Mouse (Mus musculus) intestine, embryonic 14.5 days (tissue): Measurements from ENCODE around the gene Grin2b. TPM values are rescaled to one million over a fixed set of nuclear protein-coding genes. Genes with fewer than 3 reads are reported as not detected.

Source experiments
- ATAC-seq: fragments of 200-750 bp; cut with Nextera tagmentation; replicated peaks from 2 replicates; pipeline ENCODE4 v1.8.0; 2017; ENCODE audit warnings: low read depth, moderate number of reproducible peaks, moderate TSS enrichment, moderate library complexity; ENCODE audit not compliant: low FRiP score, low TSS enrichment
- DNase-seq: peaks from one replicate; pipeline ENCODE4 v3.0.0-alpha.2; 2018; ENCODE audit warnings: low spot score
- H3K27ac ChIP-seq: fragments of 300-500 bp; sonication (generic); 2 replicates; pipeline ENCODE4 v1.5.1; 2014; ENCODE audit warnings: low read depth, mild to moderate bottlenecking, control low read depth
- H3K27me3 ChIP-seq: fragments of 300-500 bp; sonication (generic); replicated peaks from 2 replicates; pipeline ENCODE4 v1.6.1; 2014; ENCODE audit warnings: low read length, control low read depth; ENCODE audit not compliant: control insufficient read depth, insufficient read depth
- H3K36me3 ChIP-seq: fragments of 300-500 bp; sonication (generic); 2 replicates; pipeline ENCODE4 v1.6.1; 2014; ENCODE audit warnings: low read length, control low read depth; ENCODE audit not compliant: control insufficient read depth, insufficient read depth
- H3K4me1 ChIP-seq: fragments of 300-500 bp; sonication (generic); replicated peaks from 2 replicates; pipeline ENCODE4 v1.6.1; 2014; ENCODE audit warnings: low read length, control low read depth, mixed read lengths; ENCODE audit not compliant: control insufficient read depth, insufficient read depth
- H3K4me2 ChIP-seq: fragments of 300-500 bp; sonication (generic); 2 replicates; pipeline ENCODE4 v1.6.1; 2014; ENCODE audit warnings: low read length
- H3K4me3 ChIP-seq: fragments of 300-500 bp; sonication (generic); 2 replicates; pipeline ENCODE4 v1.5.1; 2014; ENCODE audit warnings: low read depth, low read length, control low read depth, mixed read lengths
- H3K9ac ChIP-seq: fragments of 300-500 bp; sonication (generic); 2 replicates; pipeline ENCODE4 v1.6.1; 2014; ENCODE audit warnings: mild to moderate bottlenecking, low read length
- H3K9me3 ChIP-seq: fragments of 300-500 bp; sonication (generic); 2 replicates; pipeline ENCODE4 v1.6.1; 2016; ENCODE audit warnings: low read length, control low read depth; ENCODE audit not compliant: control insufficient read depth
- WGBS: fragments of 180-500 bp; shearing (Covaris S2); extraction: QIAGEN DNeasy Blood & Tissue Kit; methylation state at CpG from one replicate; pipeline ENCODE4 v1.1.7; 2014; 5-methylcytosine and 5-hydroxymethylcytosine counted together
- polyA plus RNA-seq: library from polyadenylated mRNA; unstranded; fragments of >200 nt; fragmentation: Nextera tagmentation; extraction: Ambion mirVana; gene quantifications from 2 replicates; pipeline ENCODE4 v1.2.1, GENCODE M21; 2014

The Grin2b gene
- polyA plus RNA-seq, 1 experiment from 2014 or later, result 0.77 TPM

DNA sequence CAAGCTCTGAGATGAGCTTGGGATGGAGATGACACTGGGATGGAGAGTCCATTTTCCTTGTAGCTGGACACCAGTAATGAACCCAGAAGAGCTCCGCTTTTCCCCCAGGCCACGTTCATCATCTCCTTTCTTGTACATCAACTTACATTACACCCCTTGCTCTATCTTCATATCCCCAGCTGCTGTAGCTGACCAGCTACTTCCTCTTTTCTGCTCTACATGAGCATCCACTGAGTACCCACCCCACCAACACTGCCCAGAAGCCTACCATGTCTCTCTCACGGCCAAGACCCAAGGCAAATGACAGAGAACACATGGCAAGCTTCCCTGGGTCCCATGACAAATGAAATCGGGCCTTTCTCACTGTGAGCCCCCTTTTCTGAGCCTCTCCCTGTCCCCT is 161.8 kb downstream of the Grin2b start:
- Histone ChIP-seq H3K4me3 (no peak overlapping the region), H3K27me3 (no peaks in the 10 kb centered on the region), H3K9me3 (no peaks in the 10 kb centered on the region), H3K4me1 (peaks cover 5% of the 10 kb centered on the region; the same call in 1 of the 2 replicates), H3K27ac (no peak overlapping the region), H3K4me2 (no peak overlapping the region), H3K36me3 (no peaks in the 10 kb centered on the region), H3K9ac (no peak overlapping the region)
- DNase-seq (no peak), ATAC-seq (no peak)
- 82% methylated on average over 4 of the region's 4 CpGs for WGBS

DNA sequence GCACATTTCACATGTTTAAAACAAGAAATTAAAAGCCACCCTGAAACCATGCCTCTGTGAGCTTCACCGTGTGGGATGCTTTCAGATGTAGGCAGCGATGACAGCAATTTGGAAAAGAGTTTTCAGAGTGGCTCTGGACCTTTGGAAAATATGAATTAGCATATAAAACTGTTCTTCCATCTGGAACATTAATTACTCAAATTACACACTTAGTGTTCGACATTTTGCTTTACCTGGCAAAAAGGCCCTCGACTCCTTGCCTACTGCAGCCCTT is 162.3 kb downstream of the Grin2b start:
- DNase-seq, result no peak
- Histone ChIP-seq H3K9ac (no peak overlapping the region), H3K27me3 (no peaks in the 10 kb centered on the region), H3K27ac (no peak overlapping the region), H3K36me3 (no peaks in the 10 kb centered on the region), H3K4me2 (no peak overlapping the region), H3K4me1 (peaks cover 5% of the 10 kb centered on the region; the same call in 1 of the 2 replicates), H3K4me3 (no peak overlapping the region), H3K9me3 (no peaks in the 10 kb centered on the region)
- ATAC-seq, result no peak
- 85% methylated on average over 4 of the region's 4 CpGs for WGBS

- no peaks in the 10 kb centered on the region for H3K36me3 ChIP-seq
- H3K9me3 ChIP-seq, result no peaks in the 10 kb centered on the region
- no peak overlapping the region for H3K4me3 ChIP-seq
- H3K9ac ChIP-seq, result no peak overlapping the region
- H3K4me2 ChIP-seq, result no peak overlapping the region
- 31% methylated on average over 7 of the region's 7 CpGs for WGBS
- DNase-seq (no peak), ATAC-seq (peak; percentile 60; the same call in 1 of the 2 replicates)
- no peaks in the 10 kb centered on the region for H3K27me3 ChIP-seq
- H3K27ac ChIP-seq, result peak overlapping the region; percentile 77
- peaks cover 5% of the 10 kb centered on the region; the same call in 1 of the 2 replicates for H3K4me1 ChIP-seq
These were observed 162.8 kb downstream of the Grin2b start for GRCm38 (mm10) chr6:136010290-136011037.

DNA sequence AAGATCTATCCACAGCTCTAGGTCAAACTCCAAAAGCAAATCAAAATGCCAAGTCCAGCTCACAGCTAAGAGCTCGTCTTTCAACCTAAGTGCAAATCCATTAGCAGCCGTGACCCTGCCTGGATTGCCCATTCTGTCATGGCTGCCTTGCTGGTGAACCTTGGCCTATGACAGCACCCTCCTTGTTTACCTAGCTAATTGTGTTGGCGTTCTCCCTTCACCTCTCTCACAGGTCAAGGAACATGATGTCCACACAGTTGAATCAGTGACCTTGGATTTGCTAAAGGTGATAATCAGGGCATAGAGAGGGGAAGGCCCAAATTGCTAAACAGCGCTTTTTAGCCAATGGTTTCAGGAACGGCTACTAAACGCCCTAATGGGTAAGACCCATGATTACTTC is 165.2 kb downstream of the Grin2b start:
- Histone ChIP-seq H3K36me3 (no peaks in the 10 kb centered on the region), H3K27ac (no peak overlapping the region), H3K4me3 (no peak overlapping the region), H3K9me3 (no peaks in the 10 kb centered on the region), H3K27me3 (no peaks in the 10 kb centered on the region), H3K4me2 (no peak overlapping the region), H3K9ac (no peak overlapping the region), H3K4me1 (peaks cover 5% of the 10 kb centered on the region; the same call in 1 of the 2 replicates)
- ATAC-seq (no peak), DNase-seq (no peak)
- 78% methylated on average over 6 of the region's 6 CpGs for WGBS

DNA sequence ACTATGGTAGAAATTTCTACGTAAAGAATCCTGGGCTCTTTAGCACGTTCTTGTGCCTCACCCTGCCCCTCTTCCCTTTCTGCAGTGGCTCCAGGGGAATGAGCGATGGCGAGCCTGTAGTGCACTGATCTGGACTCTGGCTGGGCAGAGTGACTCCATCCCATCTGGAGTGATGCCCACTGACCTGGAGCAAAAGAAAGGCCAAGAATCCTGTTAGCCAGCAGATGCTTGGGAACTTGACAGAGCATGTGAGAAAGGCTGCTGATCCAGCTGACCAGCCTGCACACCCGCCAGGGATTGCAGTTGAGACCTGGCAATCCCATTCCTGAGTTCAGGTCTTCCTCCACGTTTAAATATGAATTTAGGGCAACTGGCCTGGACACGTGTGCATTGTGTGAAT is 178.6 kb downstream of the Grin2b start:
- Histone ChIP-seq H3K9ac (no peak overlapping the region), H3K4me1 (no peaks in the 10 kb centered on the region), H3K36me3 (no peaks in the 10 kb centered on the region), H3K27ac (no peak overlapping the region), H3K9me3 (0 out of 2 replicates have a peak, but pooled peaks cover 2% of the 10 kb centered on the region), H3K4me2 (no peak overlapping the region), H3K4me3 (no peak overlapping the region), H3K27me3 (no peaks in the 10 kb centered on the region)
- DNase-seq (no peak), ATAC-seq (no peak)
- WGBS, result 81% methylated on average over 7 of the region's 7 CpGs

DNA sequence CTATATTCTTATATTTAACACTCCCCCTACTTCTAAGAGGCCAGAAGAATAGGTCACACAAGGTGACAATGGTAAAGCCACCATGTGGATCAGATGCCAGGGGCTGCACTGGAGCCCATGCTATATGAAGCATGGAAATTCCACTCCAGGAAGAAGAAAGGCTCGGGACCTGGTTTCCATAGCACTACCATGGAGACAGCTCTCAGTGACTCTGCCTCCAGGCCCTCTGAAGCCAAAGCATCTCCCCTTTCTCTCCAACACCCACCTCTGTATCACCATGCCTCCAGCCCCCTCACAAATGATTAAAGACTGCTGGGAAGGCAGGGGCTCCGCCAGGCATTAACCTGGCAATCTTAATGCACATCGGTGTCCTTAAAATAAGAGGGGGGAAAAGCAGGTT is 179.4 kb downstream of the Grin2b start:
- WGBS, result 80% methylated on average over 3 of the region's 3 CpGs
- DNase-seq (no peak), ATAC-seq (no peak)
- H3K27me3 ChIP-seq, result no peaks in the 10 kb centered on the region
- 0 out of 2 replicates have a peak, but pooled peaks cover 2% of the 10 kb centered on the region for H3K9me3 ChIP-seq
- no peak overlapping the region for H3K4me3 ChIP-seq
- H3K4me2 ChIP-seq, result no peak overlapping the region
- no peak overlapping the region for H3K9ac ChIP-seq
- H3K27ac ChIP-seq, result no peak overlapping the region
- H3K36me3 ChIP-seq, result no peaks in the 10 kb centered on the region
- no peaks in the 10 kb centered on the region for H3K4me1 ChIP-seq

GRCm38 (mm10) chr6:135993378-135993777 is 179.9 kb downstream of the Grin2b start:
- Histone ChIP-seq H3K4me3 (no peak overlapping the region), H3K9ac (no peak overlapping the region), H3K4me2 (no peak overlapping the region), H3K27me3 (no peaks in the 10 kb centered on the region), H3K4me1 (no peaks in the 10 kb centered on the region), H3K27ac (no peak overlapping the region), H3K9me3 (0 out of 2 replicates have a peak, but pooled peaks cover 2% of the 10 kb centered on the region), H3K36me3 (no peaks in the 10 kb centered on the region)
- WGBS, result 96% methylated on average over 11 of the region's 11 CpGs
- no peak for ATAC-seq
- no peak for DNase-seq

GRCm38 (mm10) chr6:135976106-135976505 is 197.2 kb downstream of the Grin2b start:
- WGBS, result 33% methylated on average over 3 of the region's 3 CpGs
- Histone ChIP-seq H3K9ac (no peak overlapping the region), H3K4me3 (no peak overlapping the region), H3K36me3 (no peaks in the 10 kb centered on the region), H3K27me3 (no peaks in the 10 kb centered on the region), H3K27ac (no peak overlapping the region), H3K4me1 (peaks cover 11% of the 10 kb centered on the region; the same call in 1 of the 2 replicates), H3K4me2 (no peak overlapping the region), H3K9me3 (no peaks in the 10 kb centered on the region)
- ATAC-seq (no peak), DNase-seq (no peak)

GRCm38 (mm10) chr6:135972481-135972880 is 200.8 kb downstream of the Grin2b start:
- Histone ChIP-seq H3K36me3 (no peaks in the 10 kb centered on the region), H3K27me3 (no peaks in the 10 kb centered on the region), H3K4me2 (no peak overlapping the region), H3K27ac (no peak overlapping the region), H3K9me3 (no peaks in the 10 kb centered on the region), H3K9ac (no peak overlapping the region), H3K4me1 (peaks cover 11% of the 10 kb centered on the region; the same call in 1 of the 2 replicates), H3K4me3 (no peak overlapping the region)
- WGBS, result 56% methylated on average over 9 of the region's 9 CpGs
- ATAC-seq (no peak), DNase-seq (no peak)
